Mouse (Mus musculus) heart, postnatal 4 days (tissue): ENCODE measurements around the gene Hist2h3c1. TPM values are rescaled to one million over a fixed set of nuclear protein-coding genes. Genes with fewer than 3 reads are reported as not detected.
"Not testable (repeated sequence)": the region's sequence is repeated elsewhere in the genome, so short reads cannot be mapped to it uniquely, and the experiment has no call there.

Experiments used
- DNase-seq: peaks from one replicate; pipeline ENCODE4 v3.0.0; 2021
- total RNA-seq, 2 experiments: library from RNA; stranded (reverse); gene quantifications; 2 replicates each; pipeline ENCODE4 v1.2.3; 2021

Gene Hist2h3c1
- total RNA-seq, 2 experiments from 2014 or later: 0.16 to 0.81 TPM

DNA sequence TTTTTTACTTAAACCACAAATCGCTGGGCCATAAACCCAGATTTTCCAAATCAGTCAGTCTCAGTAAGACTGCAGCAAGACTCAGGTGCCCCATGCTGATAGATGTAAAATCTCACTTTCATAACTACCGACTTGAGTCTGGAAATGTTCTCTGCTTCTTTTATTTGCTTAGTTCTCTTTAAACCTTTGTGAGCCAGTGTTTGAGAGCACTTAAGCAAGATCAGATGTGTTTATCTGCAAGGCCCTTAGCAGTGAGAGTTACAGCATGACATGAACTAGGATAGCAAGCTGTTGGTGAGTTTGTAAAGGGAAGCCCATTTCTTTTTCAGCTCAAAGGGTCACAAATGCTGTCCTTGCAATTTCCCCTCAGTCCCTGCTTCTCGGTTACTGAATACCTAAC, 10.7 kb downstream of the Hist2h3c1 start:
- no peak for DNase-seq

DNA sequence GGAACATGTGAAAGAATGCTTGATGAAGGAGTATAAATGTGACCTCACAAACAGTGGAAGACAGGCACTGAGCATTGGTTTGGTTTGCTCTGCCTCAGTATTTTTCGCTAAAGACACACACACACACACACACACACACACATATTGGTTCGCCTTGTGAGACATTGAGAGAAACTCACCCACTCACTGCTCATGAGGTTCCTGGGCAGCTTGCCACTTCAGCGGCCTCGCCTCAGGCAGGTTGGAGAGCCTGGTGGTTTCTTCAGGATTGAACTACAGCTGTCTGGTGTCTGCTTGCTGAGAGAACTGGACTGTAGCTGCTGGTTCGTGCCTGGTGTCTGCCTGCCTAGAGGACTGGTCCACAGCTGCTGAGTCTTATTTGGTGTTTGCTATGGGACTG, 13.7 kb downstream of the Hist2h3c1 start:
- DNase-seq: no peak

DNA sequence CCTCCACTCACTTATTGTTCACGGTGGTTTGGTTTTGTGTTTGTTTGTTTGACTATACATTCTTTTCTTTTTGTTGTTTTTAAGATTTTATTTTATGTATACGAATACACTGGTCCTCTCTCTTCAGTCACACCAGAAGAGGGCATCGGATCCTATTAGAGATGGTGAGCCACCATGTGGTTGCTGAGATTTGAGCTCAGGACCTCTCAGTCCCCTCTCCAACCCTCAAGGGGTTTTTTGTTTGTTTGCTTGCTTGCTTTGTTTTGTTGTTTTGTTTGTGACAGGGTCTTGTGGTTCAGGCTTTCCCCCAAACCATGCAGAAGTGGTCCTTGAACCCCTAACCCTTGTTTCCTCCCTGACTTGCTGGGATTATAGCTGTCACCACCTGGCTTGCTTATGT, 15.1 kb downstream of the Hist2h3c1 start:
- no peak for DNase-seq

DNA sequence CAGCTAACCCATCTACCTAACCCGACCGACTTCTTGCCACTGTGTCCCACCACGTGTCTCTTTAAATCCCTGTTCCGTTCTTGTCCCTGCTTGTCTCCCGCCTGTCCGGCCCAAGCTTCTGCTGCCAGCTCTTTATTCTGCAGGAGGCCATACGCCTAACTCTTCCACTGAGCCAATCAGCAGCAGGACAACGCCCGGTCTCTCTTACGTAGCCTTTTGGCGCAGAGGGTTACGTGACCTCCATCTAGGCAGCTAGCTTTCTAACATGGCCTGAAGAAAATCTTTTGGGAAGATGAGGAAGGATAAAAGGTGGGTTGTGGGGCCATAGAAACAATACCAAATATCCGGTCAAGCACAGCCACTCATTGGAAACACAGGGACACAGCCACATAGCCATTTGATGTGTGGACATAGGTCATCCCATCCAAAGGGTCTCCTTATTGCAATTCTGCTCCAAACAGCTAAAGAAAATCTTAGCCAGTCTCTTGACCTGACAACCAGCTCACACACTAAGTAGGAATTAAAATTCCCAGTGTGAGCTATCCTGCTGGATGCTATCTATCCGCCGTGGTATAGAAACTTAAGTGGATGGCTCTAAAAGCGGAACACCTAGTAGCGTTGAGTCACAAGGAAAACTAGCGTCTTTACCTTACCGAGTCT, 15.9 kb downstream of the Hist2h3c1 start:
- DNase-seq: peak; percentile 86

DNA sequence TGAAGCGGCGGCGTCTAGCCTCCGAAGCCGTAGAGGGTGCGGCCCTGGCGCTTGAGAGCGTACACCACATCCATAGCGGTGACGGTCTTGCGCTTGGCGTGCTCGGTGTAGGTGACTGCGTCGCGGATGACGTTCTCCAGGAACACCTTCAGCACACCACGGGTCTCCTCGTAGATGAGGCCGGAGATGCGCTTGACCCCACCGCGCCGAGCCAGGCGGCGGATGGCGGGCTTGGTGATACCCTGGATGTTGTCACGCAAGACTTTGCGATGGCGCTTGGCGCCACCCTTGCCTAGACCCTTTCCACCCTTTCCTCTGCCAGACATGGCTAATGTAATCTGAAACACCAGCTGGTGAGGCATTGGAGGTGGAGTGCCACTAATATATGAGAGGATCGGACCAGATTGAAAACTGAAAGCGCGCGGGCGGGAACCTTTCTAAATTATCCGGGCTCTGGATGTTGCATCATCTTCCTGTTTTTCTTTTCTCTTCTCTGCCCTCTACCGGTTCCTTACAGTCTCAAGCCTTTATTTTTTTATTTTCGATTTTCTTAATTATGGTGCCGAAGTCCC, 16.6 kb downstream of the Hist2h3c1 start, which contains the start of gene Hist2h4:
Gene Hist2h4, minus strand, starts transcription at position 333 of the 572 bp plus-strand sequence.
- DNase-seq: peak; percentile 95

DNA sequence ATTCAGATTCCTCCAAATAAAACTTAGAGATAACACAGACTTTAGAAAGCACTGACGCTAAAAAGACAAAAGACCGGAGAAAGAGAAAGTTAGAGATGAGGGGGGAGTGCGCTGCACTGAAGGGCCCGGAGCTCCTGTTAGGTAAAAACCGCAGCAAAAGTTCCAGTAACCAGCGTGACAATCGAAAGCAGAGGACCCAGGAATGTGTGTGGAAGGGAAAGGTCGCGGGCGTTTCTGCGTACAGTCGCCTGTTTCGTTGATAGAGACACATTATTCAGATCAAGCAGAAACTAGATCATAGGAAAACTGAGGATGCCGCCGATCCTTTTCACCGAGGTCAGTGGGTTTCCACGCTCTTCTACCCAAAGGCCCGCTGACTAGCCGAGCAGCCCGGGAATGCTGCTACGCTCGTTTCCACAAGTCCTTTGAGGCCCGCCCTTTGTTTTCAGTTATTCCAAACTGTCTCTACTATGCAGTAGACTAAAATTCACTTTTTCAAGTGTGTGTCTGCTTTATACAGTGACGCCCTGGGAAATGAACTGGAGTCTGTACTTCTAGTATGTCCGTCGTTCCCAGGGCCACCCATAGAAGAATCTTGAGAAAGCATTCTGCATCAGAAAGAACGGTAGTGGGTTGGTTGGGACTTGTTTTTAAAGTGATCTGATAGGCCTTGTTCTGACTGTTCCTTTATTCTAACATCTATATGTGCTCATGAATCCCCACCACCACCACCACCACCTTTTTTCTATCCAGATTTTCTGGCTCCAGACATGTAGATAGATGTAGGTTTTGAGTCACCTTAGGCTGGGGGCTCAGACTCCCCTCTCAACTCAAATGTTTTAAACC, 17.3 kb downstream of the Hist2h3c1 start:
- peak; percentile 52 for DNase-seq

DNA sequence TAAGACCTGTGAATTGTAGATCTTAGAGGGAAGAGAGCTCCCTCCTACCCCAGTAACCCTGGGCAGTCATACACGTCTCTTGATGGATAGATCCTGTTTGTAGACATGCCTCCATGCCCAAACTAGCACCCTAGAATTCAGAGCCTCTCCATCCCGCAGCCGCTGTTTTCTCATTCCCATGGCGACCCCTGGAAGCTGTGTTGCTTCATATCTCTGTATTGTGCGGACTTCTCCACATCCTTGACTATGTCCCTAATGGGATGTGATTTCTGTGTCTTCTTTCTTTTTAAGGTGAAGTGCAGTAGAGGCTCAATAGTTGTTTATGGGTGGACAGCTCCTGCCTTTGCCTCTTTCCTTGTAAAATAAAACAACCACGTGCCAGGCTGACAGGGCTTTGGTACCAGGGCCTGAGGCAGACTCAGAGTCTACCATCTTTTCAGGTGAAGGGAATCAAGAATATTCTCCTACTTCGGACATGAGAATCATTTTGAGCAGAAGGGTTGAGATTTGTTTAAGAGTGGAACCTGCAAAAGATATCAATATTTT, 18.0 kb downstream of the Hist2h3c1 start:
- no peak for DNase-seq

DNA sequence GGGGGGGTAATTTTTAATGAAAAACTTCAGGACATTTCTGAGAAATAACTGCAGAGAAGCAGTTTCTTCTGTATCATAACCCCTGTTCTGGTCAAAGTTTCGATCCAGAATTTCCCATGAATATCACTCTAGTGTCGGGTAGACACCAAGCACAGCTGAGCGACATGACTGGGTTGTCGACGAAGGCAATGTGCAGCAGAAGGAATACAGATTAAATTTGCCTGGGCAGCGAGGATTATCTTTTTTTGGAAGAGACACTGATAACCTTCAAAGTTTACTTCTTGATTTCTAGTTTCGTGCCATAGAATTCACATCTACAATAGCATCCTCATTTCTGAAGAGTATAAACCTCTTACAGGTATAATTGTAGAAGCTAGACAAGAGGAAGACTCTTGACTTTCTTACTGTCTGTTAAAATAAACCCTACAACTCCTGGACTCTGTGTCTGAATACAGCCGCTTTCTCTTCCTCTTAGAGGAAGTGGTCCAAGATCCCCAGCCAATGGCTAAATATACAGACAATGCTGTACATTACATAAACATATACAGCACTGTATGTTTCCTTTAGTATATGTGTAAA, 19.7 kb downstream of the Hist2h3c1 start:
- DNase-seq: no peak

DNA sequence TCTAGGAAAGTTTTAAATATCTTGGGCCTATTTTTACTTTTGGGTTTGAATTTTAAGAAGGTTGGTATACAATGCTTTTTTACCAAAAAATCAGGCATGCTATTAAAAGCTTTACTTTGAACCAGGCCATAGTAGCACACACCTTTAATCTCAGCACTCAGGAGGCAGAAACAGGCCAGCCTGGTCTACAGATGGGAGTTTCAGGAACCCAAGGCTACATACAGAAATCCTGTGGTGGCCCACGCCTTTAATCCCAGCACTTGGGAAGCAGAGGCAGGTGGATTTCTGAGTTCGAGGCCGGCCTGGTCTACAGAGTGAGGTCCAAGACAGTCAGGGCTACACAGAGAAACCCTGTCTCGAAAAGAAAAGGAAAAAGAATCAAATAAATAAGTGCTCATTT, 21.1 kb downstream of the Hist2h3c1 start:
- DNase-seq: no peak

DNA sequence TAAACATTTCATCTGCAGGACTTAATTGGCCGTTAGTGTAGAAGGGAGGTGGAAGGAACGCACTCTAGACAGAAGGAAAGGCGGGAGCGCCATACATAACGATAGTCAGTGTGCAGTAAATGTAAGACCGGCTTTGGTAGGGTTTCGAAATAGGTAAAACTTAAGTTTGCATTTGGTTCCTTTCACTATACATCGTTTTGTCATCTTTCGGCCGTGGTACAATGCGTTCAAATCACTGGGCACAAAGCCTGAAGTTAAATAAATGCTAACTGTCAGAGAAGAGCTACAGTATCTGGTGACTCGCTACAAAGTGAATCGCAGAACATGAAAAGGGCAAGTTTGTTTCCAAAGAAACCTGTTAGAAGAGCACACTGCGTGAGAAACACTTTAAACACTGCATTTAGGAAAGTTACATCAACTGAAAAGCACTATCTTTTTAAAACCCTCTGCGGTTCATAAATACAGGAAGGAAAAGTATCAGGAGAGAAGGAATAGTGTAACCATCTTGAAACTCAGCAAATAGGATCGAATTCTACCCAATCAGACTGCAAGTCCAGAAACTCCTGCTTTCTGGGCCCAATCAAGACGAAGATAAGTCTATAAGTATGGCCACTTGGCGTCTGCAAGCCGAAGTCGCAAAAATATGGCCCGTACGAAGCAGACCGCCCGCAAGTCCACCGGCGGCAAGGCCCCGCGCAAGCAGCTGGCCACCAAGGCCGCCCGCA, 21.7 kb downstream of the Hist2h3c1 start, which contains the start of gene Hist2h3b:
Gene Hist2h3b, plus strand, starts transcription at position 604 of the 725 bp plus-strand sequence.
- DNase-seq: peak; percentile 78

DNA sequence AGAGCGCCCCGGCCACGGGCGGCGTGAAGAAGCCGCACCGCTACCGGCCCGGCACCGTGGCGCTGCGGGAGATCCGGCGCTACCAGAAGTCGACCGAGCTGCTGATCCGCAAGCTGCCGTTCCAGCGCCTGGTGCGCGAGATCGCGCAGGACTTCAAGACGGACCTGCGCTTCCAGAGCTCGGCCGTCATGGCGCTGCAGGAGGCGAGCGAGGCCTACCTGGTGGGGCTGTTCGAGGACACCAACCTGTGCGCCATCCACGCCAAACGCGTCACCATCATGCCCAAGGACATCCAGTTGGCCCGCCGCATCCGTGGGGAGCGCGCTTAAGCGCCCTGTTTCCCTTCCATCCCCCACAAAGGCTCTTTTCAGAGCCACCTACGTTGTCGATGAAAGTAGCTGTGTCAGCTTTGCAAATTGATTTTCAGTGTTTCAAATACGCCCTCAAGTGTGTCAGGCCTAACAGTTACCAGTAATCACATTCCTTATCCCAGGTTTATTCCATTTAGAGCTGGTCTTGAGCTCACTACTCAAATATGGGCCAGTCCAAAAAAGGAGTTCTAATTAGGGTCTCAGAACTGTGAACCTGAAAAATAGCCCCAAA, 22.4 kb downstream of the Hist2h3c1 start:
- DNase-seq: not testable (repeated sequence)

DNA sequence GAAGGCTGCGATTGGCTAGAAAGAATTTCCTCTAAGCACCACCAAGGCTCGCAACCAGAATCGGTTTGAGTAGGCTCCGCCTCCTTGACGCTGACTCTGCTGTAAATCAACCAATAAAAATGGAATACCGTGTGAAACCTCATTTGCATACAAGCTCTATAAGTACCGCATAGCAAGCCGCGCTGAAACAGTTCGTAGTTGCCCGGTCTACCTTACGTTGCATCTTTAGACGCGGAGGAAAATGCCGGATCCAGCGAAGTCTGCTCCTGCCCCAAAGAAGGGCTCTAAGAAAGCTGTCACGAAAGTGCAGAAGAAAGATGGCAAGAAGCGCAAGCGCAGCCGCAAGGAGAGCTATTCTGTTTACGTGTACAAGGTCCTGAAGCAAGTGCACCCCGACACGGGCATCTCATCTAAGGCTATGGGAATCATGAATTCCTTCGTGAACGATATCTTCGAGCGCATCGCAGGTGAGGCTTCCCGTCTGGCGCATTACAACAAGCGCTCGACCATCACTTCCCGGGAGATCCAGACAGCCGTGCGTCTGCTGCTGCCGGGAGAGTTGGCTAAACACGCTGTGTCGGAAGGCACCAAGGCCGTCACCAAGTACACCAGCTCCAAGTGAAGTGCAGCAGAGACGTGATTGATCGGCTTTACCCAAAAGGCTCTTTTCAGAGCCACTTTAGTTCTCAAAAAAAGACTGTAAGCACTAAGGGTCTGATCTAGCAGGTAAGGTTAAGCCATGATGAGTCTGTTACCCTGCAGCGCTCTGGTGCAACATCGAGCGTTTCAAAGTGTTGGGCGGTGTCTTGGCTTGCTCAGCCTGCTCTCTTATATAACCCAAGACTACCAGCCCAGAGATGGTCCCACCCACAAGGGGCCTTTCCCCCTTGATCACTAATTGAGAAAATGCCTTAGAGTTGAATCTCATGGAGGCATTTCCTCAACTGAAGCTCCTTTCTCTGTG, 23.3 kb downstream of the Hist2h3c1 start, which contains the start of gene Hist2h2bb:
Gene Hist2h2bb, plus strand, starts transcription at position 242 of the 964 bp plus-strand sequence.
- DNase-seq: peak; percentile 87

DNA sequence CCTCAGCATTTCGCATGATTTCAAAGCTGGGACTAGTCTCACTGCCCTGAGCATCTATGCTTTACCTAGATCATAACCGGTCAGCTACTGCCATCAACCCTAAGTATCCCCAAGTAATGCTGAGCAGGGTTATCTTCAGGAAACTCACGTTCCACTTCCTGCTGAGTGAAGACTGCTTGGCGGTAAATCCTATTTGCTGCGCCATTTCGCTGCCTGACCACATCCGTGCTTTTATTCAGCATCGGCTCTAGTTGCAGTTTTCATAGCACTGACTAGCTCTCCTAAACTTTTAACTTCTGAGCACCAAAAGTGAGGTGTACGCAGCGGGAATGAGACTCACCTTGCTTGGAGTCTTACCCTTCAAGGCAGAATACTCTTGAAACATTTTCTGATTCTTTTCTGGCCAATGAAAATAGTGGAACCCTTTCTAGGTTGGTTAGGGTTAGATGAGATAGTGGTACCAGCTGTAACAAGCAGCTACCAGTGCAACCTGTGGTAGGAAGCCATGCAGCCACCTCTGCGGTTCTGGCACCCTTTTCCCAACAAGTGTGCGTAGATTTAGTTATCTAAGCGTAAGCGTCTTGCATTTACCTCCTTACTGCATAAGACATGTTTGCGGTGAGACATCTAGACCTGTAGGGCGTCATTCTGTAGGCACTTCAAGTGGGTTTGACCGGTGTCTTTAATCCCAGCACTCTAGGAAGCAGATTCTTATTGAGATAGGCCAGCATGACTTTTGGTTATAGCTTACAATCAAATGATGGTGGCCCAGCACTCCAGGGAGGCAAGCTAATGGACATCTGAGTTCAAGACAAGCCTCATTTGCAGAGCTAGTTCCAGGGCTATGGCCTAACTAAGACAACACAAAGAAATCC, 27.3 kb downstream of the Hist2h3c1 start:
- DNase-seq: no peak

DNA sequence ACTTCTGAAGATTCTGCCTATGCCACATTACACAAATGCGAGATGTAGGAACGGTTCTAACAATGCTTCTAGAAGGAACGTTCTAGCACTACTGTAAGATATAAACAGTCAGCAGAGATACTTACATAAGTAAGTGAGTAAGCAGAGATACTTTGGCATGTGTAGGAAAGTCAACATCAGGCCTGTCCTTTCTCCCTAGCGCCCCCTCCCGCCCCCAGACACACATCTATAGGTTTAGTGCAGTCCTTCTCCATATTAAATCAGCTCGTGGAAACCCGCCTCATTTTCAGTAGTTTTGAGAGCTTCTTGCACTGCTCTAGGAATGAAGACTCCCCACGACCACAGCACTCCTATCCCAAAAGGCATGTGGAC, 30.9 kb downstream of the Hist2h3c1 start:
- DNase-seq: peak; percentile 49

DNA sequence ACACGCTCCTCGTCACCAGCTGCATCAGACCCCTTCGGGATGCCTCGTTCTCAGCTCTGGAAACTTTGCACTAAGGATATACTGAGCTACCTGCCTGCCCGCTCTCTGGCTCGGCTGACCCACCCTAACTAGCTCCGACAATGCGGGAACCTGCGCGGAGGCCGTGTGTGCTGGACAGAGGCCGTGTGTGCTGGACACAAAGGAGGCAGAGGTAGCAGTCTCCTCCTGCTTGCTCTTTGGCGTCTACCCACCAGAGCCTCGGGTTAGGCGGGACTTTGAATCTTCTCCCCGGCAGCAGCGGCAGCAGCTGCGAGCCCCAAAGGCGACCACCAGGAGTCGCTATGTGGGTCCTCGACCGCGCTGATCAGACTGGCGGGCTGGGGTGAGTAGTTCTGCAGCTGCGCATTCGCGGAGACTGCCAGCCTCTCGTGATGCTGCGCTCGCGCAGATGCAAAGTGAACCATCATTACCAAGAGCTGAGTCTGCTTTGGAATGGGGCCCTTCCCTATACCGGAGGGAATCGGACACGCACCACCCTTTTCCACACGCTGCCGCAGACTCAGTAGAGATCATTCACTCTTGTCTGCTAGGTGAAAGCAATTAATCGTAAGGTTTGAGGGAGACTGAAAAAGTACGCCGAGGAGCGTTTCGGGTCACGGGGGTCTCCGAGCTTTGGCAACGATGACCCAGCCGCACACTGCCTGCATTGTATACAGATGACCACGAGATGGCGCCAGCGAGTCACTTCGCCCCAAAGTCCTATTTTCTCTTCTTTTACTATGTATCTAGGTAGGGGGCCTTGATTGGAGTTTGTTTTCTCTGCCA, 31.5 kb downstream of the Hist2h3c1 start:
- peak; percentile 96 for DNase-seq

DNA sequence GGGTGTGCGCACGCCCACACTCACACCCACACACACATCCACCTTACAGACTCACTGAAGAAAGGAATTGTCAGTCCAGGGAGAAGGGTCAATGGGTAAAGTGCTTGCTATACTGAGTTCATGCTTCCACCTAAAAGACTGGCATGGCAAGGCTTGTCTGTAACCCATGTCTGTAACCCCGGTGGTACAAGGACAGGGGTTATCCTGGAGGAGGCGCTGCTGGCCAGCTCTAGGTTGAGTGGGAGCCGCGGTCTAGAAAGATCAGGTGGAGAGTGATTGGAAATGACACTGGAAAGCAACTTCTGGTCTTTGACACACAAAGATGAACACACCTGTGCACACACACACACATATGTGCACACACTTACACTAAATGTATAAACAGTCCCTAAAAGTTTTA, 34.2 kb downstream of the Hist2h3c1 start:
- DNase-seq: no peak

DNA sequence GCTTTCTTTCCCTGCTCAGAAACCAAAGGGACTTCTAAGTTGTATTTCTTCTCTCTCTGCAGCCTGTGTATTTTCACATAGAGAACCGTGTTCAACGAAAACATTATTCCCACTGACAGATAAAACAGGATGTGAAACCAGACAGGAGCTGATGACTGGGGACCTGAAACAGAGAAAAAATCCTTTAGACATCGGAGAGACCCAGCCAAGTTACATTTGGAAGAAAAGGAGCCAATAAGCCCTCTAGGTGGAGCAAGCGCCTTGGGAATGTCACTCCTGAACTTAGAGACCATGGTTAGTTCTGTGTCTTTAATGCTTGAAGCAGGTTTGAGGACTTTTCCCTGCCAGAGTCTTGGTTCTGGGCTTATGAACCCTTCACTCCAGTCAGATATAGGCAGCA, 38.0 kb downstream of the Hist2h3c1 start:
- DNase-seq: peak; percentile 41

DNA sequence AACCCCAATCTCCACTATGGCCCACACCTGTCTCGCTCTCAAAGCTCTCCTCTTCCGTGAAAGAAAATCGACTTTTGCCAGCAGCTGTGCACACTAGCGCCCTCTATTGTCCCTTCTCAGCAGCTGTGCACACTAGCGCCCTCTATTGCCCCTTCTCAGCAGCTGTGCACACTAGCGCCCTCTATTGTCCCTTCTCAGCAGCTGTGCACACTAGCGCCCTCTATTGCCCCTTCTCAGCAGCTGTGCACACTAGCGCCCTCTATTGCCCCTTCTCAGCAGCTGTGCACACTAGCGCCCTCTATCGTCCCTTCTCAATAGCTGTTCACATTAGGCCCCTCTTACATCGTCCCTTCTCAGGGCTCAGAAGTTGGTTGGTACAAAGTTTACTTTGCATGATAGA, 40.8 kb downstream of the Hist2h3c1 start:
- DNase-seq: not testable (repeated sequence)
